Mouse (Mus musculus) 3134 (cell line): ENCODE results near the gene Cfap70.
A peak's percentile ranks its signal among the peaks of the same experiment; 100 is the strongest.

Source experiments
- DNase-seq: peaks from one replicate; pipeline ENCODE4 v3.0.0-alpha.2; 2011; ENCODE audit warnings: low spot score; ENCODE audit not compliant: insufficient read length; ENCODE audit errors: extremely low read depth

Gene Cfap70

GRCm38 (mm10) chr14:20451765-20452331, at the start of gene Cfap70:
TSS of gene Cfap70 (minus strand) at chr14:20452226.
- DNase-seq, result no peak

GRCm38 (mm10) chr14:20499982-20500381, 48.0 kb upstream of the Cfap70 start:
- DNase-seq, result no peak

- DNase-seq, result no peak
Measured at GRCm38 (mm10) chr14:20496603-20497002, 44.6 kb upstream of the Cfap70 start, which contains the start of gene Mss51. TSS of gene Mss51 (minus strand) at chr14:20496901.

- no peak for DNase-seq
Measured at GRCm38 (mm10) chr14:20486031-20486430, 34.0 kb upstream of the Cfap70 start.

- DNase-seq, result no peak
Measured at GRCm38 (mm10) chr14:20482051-20482751, 30.2 kb upstream of the Cfap70 start.

- DNase-seq, result no peak
Measured at GRCm38 (mm10) chr14:20481211-20481610, 29.2 kb upstream of the Cfap70 start.

GRCm38 (mm10) chr14:20480195-20480579, 28.2 kb upstream of the Cfap70 start:
- DNase-seq, result no peak

GRCm38 (mm10) chr14:20479291-20480194, 27.5 kb upstream of the Cfap70 start, which contains the start of gene Anxa7:
TSS of gene Anxa7 (minus strand) at chr14:20480133.
- peak; percentile 81 for DNase-seq

- peak; percentile 78 for DNase-seq
Measured at GRCm38 (mm10) chr14:20478801-20479200, 26.8 kb upstream of the Cfap70 start.

GRCm38 (mm10) chr14:20478385-20478784, 26.4 kb upstream of the Cfap70 start:
- peak; percentile 21 for DNase-seq

- no peak for DNase-seq
Measured at GRCm38 (mm10) chr14:20477261-20478025, 25.4 kb upstream of the Cfap70 start.

- DNase-seq, result no peak
Measured at GRCm38 (mm10) chr14:20460216-20460615, 8.2 kb upstream of the Cfap70 start.

GRCm38 (mm10) chr14:20458378-20458777, 6.4 kb upstream of the Cfap70 start:
- no peak for DNase-seq

GRCm38 (mm10) chr14:20452929-20453328, 903 bp upstream of the Cfap70 start:
- DNase-seq, result no peak

- no peak for DNase-seq
Measured at GRCm38 (mm10) chr14:20451302-20451701, 724 bp downstream of the Cfap70 start.

- DNase-seq, result peak; percentile 24
Measured at GRCm38 (mm10) chr14:20447209-20447608, 4.8 kb downstream of the Cfap70 start.

- DNase-seq, result no peak
Measured at GRCm38 (mm10) chr14:20442252-20442651, 9.8 kb downstream of the Cfap70 start.

- no peak for DNase-seq
Measured at GRCm38 (mm10) chr14:20436976-20437375, 15.1 kb downstream of the Cfap70 start.

GRCm38 (mm10) chr14:20432420-20432819, 19.6 kb downstream of the Cfap70 start:
- DNase-seq, result no peak

- no peak for DNase-seq
Measured at GRCm38 (mm10) chr14:20431726-20432125, 20.3 kb downstream of the Cfap70 start.

GRCm38 (mm10) chr14:20429833-20430232, 22.2 kb downstream of the Cfap70 start:
- DNase-seq, result no peak
